Mouse (Mus musculus) E14TG2a.4 (cell line): Measurements from ENCODE around the gene Ttyh2.

Experiments used
- CTCF ChIP-seq: conservative IDR thresholded peaks from 2 replicates; pipeline ENCODE4 v1.5.1; 2014; ENCODE audit warnings: low read length
- POU5F1 ChIP-seq: IDR thresholded peaks from 2 replicates; pipeline ENCODE4 v1.6.1; 2014; ENCODE audit warnings: low read length, borderline replicate concordance

DNA sequence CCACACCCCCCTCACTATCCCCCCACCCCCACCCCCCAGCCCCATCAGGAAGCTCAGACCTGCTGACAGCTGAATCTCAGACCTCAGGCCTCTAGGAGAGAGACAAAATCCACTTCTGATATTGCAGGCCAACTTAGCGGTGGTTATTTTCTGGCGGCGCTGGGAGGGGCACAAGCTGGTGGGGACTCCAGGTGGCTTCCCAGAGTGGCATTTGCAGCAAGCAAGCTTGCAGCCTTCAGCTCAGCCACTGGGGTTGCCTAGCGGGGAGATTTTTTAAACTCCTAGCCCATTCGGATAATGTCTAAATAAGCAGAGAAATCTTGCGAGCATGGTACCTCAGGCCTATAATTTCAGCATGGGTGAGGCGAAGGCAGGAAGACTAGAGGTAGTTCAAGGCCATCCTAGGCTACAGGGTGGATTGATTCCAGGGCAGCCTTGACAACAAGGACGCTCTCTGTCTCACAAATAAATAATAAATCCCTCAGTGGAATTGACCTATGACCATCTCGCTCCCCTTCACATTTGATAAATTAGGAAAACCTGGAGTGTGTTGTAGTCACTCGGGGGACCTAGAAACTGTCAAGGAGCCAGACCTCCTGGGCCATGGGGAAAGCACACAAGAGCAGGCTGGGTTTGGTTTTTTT is 36.5 kb upstream of the Ttyh2 start:
- TF ChIP-seq CTCF (no peak), POU5F1 (no peak)
